ENCODE assay signal across 9 mouse cellular contexts in the genomic region with DNA sequence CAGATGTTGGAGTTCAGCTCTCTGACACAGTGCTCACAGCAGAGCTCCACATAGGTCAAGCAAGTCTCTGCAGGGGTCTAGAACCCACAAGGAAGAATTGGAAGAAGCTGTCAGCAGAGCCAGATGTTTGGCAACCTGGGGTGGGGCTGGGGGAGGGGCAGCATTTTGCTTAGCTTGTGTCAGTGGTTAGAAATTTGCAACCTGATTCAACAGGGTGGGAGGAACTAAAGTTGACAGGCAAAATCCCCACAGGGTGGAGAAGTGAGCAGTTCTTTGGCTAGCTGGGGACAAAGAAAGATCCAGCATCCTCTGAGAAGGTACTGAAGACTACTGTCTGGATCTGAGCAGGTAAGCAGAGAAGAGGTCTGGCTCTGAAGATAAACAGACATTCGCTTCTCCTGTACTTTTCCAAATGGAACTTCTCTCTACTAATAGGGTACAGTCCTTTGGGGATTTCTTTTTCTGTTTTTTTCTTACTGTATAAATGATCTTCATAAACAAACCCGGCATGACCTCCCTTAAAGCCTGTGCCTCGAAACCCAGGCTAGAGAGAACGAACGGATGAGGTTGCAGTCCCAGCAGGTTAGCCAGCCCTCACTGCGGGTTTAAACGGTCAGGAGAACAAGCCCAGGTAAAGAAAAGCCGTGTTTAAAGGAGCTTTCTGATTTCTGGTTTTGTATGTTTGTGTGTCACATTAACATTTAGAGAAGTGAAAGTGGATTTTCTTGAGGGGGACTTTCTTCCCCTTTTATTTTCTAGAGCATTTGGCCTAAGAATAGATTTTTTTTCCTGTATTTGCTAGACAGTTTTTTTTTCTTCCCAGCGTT. TPM values are rescaled to one million over a fixed set of nuclear protein-coding genes. Genes with fewer than 3 reads are reported as not detected.
A peak's percentile ranks its signal among the peaks of the same experiment; 100 is the strongest.
DNase-seq lines count a peak whose midpoint lies in the region; ATAC-seq and TF ChIP-seq lines count a peak whose summit lies in the region.
"Had no signal": no experiment of that assay in that cellular context is flagged by ENCODE, and none has a peak within 500 bp of the region (broad histone marks: within the 10 kb centered on the region; RNA-seq: fewer than 3 reads in every experiment).

A gene (plus strand): TSS at position 268 of the 827 bp plus-strand sequence.

- H3K4me2 ChIP-seq in kidney, embryonic 15.5 days, result peak within 1 kb of the TSS; percentile 30
- H3K4me2 ChIP-seq: heart, embryonic 13.5 days; neural tube, embryonic 12.5 days had no signal

- peak within 1 kb of the TSS; percentile 72 for H3K27ac ChIP-seq in bone marrow macrophage, adult 2 months (ENCODE audit: insufficient read depth, low read depth, low read length)
- peak within 1 kb of the TSS; percentile 19; the same call in 1 of the 2 replicates for H3K27ac ChIP-seq in kidney, embryonic 15.5 days
- H3K27ac ChIP-seq: heart, embryonic 13.5 days; neural tube, embryonic 12.5 days had no signal

- WGBS in kidney, embryonic 15.5 days, result 23% methylated on average over 9 of the region's 9 CpGs

- H3K4me3 ChIP-seq in bone marrow macrophage, adult 2 months (ENCODE audit: insufficient read depth, low read length), result peak within 1 kb of the TSS; percentile 59
- peak within 1 kb of the TSS; percentile 10; the same call in 1 of the 2 replicates for H3K4me3 ChIP-seq in kidney, embryonic 15.5 days (replicated peaks)
- H3K4me3 ChIP-seq: heart, embryonic 13.5 days; neural tube, embryonic 12.5 days had no signal

- peak; percentile 34 for DNase-seq in ES-CJ7 (ENCODE audit: low read depth, low spot score)
- DNase-seq in Muller cell, postnatal 12 days (ENCODE audit: inconsistent ontology term), result no peak
- no peak for DNase-seq in gastrocnemius, postnatal 36 days
- DNase-seq in urinary bladder, adult 2 months (ENCODE audit: low spot score), result no peak

- no peak for TF ChIP-seq POLR2A in bone marrow macrophage, adult 2 months (IDR thresholded peaks at IDR 0.05; ENCODE audit: borderline replicate concordance, low read depth, low read length)

- TF ChIP-seq CTCF in bone marrow macrophage, adult 2 months (IDR thresholded peaks at IDR 0.05; ENCODE audit: low read depth, low read length), result no peak

- peak; percentile 75 for ATAC-seq in kidney, embryonic 15.5 days (replicated peaks; ENCODE audit: low FRiP score)
- peak; percentile 86 for ATAC-seq in megakaryocyte, adult 5-6 weeks (ENCODE audit: poor library complexity, severe bottlenecking)

- intact Hi-C loops in gastrocnemius, postnatal 36 days (cut with DNase I), result no loop called here

- H3K9ac ChIP-seq in kidney, embryonic 15.5 days, result no peak within 1 kb of the TSS
- H3K9ac ChIP-seq: heart, embryonic 13.5 days; neural tube, embryonic 12.5 days had no signal

- peaks cover 20% of the 10 kb centered on the region for H3K4me1 ChIP-seq in bone marrow macrophage, adult 2 months (ENCODE audit: control insufficient read depth, insufficient read depth, low read length)
- peaks cover 5% of the 10 kb centered on the region; the same call in 1 of the 2 replicates for H3K4me1 ChIP-seq in kidney, embryonic 15.5 days
- H3K4me1 ChIP-seq: heart, embryonic 13.5 days; neural tube, embryonic 12.5 days had no signal

- H3K27me3 ChIP-seq in kidney, embryonic 15.5 days, result no peaks in the 10 kb centered on the region
- H3K27me3 ChIP-seq: heart, embryonic 13.5 days; neural tube, embryonic 12.5 days had no signal

- H3K9me3 ChIP-seq in kidney, embryonic 15.5 days (replicated peaks), result no peaks in the 10 kb centered on the region
- H3K9me3 ChIP-seq: heart, embryonic 13.5 days; neural tube, embryonic 12.5 days had no signal

- H3K36me3 ChIP-seq in kidney, embryonic 15.5 days, result no peaks in the 10 kb centered on the region
- H3K36me3 ChIP-seq: heart, embryonic 13.5 days; neural tube, embryonic 12.5 days had no signal

RNA-seq across cellular contexts. Expression of the gene that starts here (rescaled TPM):
- polyA plus RNA-seq in bone marrow macrophage, adult 2 months (2012; ENCODE audit: insufficient read depth, insufficient read length, missing spikeins), result 1.6 and 2.7 TPM in 2 replicates
- 4.7 and 5.9 TPM in 2 replicates for polyA plus RNA-seq in kidney, embryonic 15.5 days (2015; fragmentation: Nextera tagmentation; extraction: Ambion mirVana)
- 5.1 and 7.2 TPM in 2 replicates for total RNA-seq in megakaryocyte, adult 5-6 weeks (2015)
- 8.0 and 8.6 TPM in 2 replicates for total RNA-seq in megakaryocyte, adult 5-6 weeks (2017)
- not detected for total RNA-seq in gastrocnemius, postnatal 36 days (2021)
- polyA plus RNA-seq in urinary bladder, adult 2 months (2012; rRNA removed), result 0.25 and 0.34 TPM in 2 replicates

Comparison
In these comparisons a context has a peak if more than half of its experiments do, and no peak if none do; other contexts are left out.
1. RNA of the gene that starts here (total RNA-seq): 5.1 to 8.6 TPM in megakaryocyte, adult 5-6 weeks; not detected in gastrocnemius, postnatal 36 days; every median in the first group is over 4 times any median in the second.